Mouse (Mus musculus): ENCODE measurements around the gene Ush1c.

Gene Ush1c

GRCm38 (mm10) chr7:46238346-46238745 is at the start of gene Ush1c:
Gene Ush1c, minus strand, starts transcription at chr7:46238503.
- in situ Hi-C loops (cut with MboI, MseI) = no loop called here

- in situ Hi-C loops (cut with MboI, MseI) = loop anchor here (5.0 to 10.0 kb wide), 2 partner anchors 315 to 318 kb away; no protein-coding TSS in a partner anchor
Observed at GRCm38 (mm10) chr7:46287051-46287450, 48.7 kb upstream of the Ush1c start.

DNA sequence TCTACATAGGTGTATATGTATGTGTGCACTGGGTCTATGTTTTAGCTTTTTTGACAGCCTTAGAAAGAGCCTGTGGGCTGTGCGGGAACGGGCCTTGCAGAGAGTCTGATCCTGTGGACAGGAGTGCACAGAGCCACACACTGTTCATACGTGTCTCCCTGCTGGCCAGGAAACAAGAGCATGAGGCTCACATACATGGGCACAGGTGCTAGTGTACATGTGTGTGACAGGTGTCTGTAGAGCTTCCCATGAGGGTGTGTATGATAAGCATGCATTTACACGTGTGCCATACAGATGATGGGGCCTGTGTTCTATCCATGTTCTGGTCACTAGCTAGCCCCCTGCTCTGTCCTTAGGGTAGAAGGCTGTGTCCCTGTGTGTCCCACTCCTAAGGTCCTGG is 48.1 kb upstream of the Ush1c start:
- in situ Hi-C loops (cut with MboI, MseI) = loop anchor here (5.0 to 10.0 kb wide), 2 partner anchors 316 to 318 kb away; no protein-coding TSS in a partner anchor

GRCm38 (mm10) chr7:46285161-46285839 is 47.0 kb upstream of the Ush1c start:
- in situ Hi-C loops (cut with MboI, MseI) = loop anchor here (5.0 to 10.0 kb wide), 2 partner anchors 317 to 320 kb away; no protein-coding TSS in a partner anchor

DNA sequence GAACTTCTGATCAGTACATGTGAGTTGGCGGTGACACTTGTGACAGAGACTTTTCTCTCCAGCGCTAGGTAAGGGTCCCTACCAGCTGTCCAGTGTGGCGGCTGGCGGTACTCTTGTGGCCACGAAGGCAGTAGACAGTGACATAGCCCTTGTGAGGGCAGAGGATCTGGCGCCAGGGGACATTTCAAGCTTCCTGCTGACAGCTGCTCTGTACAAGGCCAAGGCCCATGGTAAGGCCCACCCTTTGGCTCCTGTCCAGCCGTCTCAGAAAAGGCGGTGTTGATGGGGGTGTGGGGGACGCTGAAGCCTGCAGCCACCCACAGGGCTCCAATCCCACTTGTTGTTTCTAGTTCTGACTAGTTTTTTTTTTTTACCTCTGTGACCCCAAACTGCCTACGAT is 45.4 kb upstream of the Ush1c start:
- in situ Hi-C loops (cut with MboI, MseI) = loop anchor here in 1 of 2 experiments (10.0 kb wide), 1 partner anchor 321 kb away; no protein-coding TSS in a partner anchor

DNA sequence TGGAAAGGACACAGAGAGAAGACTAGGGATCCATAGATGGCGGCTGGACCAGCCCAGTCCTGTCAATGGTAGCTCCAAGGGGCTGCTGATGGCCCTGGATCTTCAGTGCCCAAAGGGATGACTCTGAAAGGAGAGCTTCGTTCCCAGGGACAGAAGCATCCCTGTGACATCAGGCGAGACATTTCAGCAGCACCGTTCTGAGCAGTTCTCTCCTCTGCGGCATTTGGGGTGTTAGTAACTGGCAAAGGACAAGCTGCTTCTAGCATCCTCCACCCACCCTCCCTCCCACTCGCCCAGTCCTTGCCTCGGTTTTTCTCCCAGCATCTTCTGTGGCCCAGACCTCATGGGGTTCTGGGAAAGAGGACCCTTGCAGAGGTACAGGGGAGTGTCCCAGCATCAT is 44.0 kb upstream of the Ush1c start:
- in situ Hi-C loops (cut with MboI, MseI) = loop anchor here in 1 of 2 experiments (10.0 kb wide), 1 partner anchor 323 kb away; no protein-coding TSS in a partner anchor

DNA sequence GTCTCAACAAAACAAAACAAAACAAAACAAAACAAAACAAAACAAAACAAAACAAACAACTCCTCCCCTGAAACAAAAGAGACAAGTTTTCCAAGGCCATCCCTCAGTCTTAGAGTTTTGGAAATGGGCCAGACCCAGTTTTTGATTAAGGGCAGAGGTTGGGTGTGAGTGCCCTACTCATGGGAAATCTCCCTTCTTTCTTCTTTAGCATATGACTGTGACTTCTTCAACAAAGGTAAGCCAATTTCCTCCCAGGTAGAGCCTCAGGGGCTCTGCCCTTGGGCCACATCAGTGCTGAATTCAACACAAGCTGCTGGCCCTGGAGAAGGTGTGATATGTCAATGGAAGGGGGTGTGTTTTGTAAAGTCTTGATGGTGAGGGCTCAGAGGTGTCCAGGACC is 42.6 kb upstream of the Ush1c start:
- in situ Hi-C loops (cut with MboI, MseI) = loop anchor here in 1 of 2 experiments (10.0 kb wide), 1 partner anchor 324 kb away; no protein-coding TSS in a partner anchor

DNA sequence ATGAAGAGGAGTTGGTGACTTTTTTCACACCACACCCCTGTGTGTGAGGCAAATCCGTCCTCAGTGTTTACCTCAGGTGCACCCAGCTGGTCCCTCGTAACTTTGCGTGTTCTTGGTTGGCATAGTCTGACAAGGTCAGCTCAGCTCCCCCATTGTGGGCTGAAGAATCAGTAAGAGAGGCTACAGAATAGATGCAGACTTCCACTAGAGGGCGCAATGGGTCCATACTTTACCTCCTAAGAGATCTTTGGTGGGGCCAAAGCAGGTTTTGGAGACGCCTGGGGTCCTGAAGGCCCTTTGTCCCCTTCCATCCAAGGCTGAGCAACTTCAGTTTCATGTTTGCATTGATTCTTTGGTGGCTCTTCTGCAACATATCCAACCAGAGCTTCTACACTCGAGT is 41.6 kb upstream of the Ush1c start:
- in situ Hi-C loops (cut with MboI, MseI) = loop anchor here in 1 of 2 experiments (10.0 kb wide), 1 partner anchor 325 kb away; no protein-coding TSS in a partner anchor

GRCm38 (mm10) chr7:46276156-46276555 is 37.9 kb upstream of the Ush1c start:
- in situ Hi-C loops (cut with MboI, MseI) = no loop called here

- in situ Hi-C loops (cut with MboI, MseI) = no loop called here
Observed at GRCm38 (mm10) chr7:46251841-46252240, 13.5 kb upstream of the Ush1c start.

DNA sequence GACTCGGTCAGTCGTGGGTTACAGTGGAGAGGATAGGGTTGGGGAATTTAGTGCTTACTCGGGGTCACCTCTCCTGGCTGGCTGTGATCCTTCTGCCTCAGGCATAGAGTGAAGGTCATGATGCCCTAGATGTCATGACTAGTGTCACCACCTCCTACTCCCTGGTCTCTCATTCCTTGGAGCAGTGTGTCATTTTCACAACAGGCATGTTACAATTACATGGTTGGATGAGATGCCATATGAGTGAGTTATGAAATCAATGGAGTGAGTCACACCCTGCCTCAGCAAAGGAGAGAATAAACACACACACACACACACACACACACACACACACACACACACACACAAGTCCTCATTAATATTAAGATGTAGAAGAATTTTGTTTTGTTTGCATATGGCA is 9.3 kb upstream of the Ush1c start:
- in situ Hi-C loops (cut with MboI, MseI) = no loop called here

GRCm38 (mm10) chr7:46246876-46247275 is 8.6 kb upstream of the Ush1c start:
- in situ Hi-C loops (cut with MboI, MseI) = no loop called here

DNA sequence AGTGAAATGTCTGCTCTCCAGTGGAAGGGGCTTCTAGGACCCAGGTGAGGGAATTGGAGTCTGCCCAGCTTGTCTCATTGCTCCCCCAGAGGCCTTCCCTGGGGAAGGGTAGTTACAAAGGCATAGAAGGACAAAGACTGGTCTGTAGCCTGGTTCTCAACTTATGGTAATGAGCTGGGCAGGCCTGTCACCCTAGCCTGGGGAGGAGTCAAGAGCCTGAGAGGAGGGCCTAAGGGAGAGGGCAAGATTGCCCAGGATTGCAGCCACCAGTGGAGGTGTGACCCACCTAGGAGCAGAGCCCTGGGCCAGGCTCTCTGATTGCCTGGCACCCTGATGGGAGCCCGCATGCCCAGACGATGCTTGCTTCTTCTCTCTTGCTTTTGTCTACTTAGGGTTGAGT is 2.4 kb upstream of the Ush1c start, which contains the start of gene Otog:
Gene Otog (plus strand): TSS at position 292 of the 400 bp plus-strand sequence.
- in situ Hi-C loops (cut with MboI, MseI) = no loop called here

DNA sequence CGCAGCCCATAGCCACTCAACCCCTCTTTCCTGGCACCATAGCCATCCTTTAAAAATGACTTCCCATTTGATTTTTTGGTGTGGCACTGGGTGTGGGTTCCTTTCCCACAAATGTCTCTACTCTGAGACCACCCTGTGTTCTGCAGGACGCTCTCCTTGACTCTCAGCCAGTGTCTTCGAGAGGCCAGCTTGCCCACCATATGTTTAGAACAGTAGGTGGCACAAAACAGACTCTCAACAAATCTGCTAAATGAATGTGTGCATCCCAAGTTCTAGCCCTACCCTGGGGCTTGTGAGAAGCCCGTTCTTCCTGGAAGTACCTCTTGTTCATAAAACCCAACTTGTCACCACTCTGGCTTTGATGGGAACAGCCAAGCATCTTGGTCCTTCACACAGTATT is 1.8 kb upstream of the Ush1c start:
- in situ Hi-C loops (cut with MboI, MseI) = no loop called here

- in situ Hi-C loops (cut with MboI, MseI) = no loop called here
Observed at GRCm38 (mm10) chr7:46237192-46237591, 1.1 kb downstream of the Ush1c start.

DNA sequence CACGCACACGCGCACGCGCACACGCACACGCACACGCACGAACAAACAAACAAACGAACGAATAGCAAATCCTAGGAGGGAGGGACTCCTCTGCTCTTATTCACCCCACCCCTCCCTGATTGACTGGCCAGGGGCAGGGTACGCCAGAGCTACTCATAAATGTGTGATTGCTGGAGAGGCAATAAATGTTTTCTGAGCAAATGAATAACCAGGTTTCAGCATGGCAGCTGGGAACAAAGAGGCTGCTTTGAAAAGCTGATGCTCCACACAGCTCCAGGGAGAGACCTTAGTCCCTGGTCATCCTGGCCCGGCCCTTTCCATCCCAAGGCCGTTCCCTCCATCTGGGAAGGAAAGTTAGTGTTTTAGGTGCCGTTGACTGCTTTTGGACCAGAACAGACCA is 1.9 kb downstream of the Ush1c start:
- in situ Hi-C loops (cut with MboI, MseI) = no loop called here

DNA sequence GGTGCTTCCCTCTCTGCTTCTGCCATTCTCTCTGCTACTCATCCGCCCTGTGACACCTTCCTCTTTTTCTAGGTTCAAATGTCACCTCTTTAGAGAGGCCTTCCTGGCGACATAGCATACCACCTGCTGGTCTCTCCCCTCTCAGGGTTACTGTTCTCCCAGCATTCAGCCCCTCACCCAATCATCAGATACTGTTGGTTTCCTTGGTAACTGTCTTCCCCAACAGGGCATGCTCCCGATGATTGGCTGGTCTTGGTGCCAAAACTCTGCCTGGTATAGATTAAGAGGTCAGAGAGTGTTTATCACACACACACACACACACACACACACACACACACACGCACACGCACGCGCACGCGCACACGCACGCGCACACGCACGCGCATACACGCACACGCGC is 2.4 kb downstream of the Ush1c start:
- in situ Hi-C loops (cut with MboI, MseI) = no loop called here

GRCm38 (mm10) chr7:46226936-46227335 is 11.4 kb downstream of the Ush1c start:
- in situ Hi-C loops (cut with MboI, MseI) = loop anchor here (5.0 to 10.0 kb wide), 2 partner anchors 122 to 130 kb away; partner anchors contain the start of gene Kcnj11 (in 1 of the 2)

DNA sequence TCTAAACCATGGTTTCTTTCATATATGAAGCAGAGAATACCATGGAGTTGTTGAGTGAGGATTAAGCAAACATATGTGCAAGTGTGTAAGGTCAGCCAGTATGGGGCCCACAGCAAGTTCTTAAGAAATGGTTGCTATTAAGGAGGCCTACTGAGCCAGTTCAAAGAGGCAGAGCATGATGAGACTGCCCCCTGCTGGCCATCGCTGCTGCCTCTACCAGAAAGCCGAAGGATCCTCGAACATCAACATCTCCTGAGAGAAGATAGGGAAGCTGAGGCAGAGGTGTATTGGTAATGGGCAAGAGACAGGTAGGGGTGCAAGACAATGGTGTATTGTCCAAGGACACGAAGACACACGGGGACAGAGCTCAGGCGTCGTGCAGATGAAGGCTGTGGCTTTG is 12.1 kb downstream of the Ush1c start:
- in situ Hi-C loops (cut with MboI, MseI) = loop anchor here (5.0 to 10.0 kb wide), 2 partner anchors 121 to 129 kb away; partner anchors contain the start of gene Kcnj11 (in 1 of the 2)

DNA sequence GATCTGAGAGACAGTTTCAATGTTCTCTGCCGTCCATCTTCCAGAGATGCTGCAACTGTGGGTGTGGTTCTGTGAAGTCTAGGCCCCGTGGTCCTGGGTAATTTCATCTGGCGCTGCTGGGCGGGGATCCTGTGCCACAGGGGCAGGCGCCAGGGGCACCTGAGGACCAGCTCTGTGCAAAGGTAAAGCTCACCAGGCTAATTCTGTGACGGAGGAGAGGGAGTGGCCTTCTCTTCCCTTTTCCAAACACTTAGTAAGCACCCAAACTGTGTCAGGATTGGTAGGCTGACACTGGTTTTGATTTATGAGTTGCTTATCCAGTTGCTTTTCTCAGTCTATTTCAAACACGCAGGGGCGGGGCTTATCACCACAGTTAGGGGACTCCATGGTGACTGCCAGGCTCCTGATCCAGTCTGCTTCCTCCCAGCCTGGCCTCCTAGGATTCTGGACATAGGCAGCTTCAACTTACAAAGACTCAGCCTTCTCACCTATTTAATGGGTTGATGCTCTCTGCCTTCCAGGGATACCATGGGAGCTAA is 17.6 kb downstream of the Ush1c start:
- in situ Hi-C loops (cut with MboI, MseI) = loop anchor here in 1 of 2 experiments (10.0 kb wide), 1 partner anchor 116 kb away; the partner anchor contains the start of gene Kcnj11

GRCm38 (mm10) chr7:46218415-46218814 is 19.9 kb downstream of the Ush1c start:
- in situ Hi-C loops (cut with MboI, MseI) = no loop called here

- in situ Hi-C loops (cut with MboI, MseI) = no loop called here
Observed at GRCm38 (mm10) chr7:46216481-46216880, 21.8 kb downstream of the Ush1c start.

DNA sequence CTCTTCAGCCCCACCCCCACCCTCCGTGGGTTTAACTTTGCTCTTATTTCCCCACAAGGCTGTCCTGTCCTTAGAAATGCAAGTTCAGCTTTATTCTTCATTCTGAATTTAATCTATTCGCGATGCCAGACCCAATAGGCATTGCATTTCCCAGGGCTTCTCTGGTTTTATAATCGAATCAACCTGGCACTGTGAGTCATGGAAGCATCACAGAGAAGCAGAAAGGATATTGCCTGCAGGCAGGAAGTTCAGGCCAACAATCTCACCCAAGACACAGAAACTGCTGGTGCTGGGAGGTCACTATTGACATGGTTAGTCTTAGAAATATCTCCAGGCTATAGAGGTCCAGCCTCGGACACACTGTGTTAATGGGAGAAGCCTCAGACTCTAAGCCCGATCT is 28.0 kb downstream of the Ush1c start:
- in situ Hi-C loops (cut with MboI, MseI) = no loop called here
